Mouse (Mus musculus) stomach, postnatal 0 days (tissue): Measurements from ENCODE around the gene Skor1.

ENCODE experiments used
- CTCF ChIP-seq: IDR thresholded peaks from 2 replicates; pipeline ENCODE4 v1.5.1; 2016; ENCODE audit warnings: antibody characterized with exemption, low read depth, mild to moderate bottlenecking, moderate library complexity
- EP300 ChIP-seq: optimal IDR thresholded peaks from 2 replicates; pipeline ENCODE3; 2016; ENCODE audit warnings: antibody characterized with exemption

- no peak for TF ChIP-seq EP300
- no peak for TF ChIP-seq CTCF
These were observed 863 bp downstream of the Skor1 start for GRCm38 (mm10) chr9:63147786-63148409.
